In genomic region chr11:90666144-90666757, GRCm38 (mm10) we compare ENCODE assay signal across 11 mouse cellular contexts. TPM values are rescaled to one million over a fixed set of nuclear protein-coding genes. Genes with fewer than 3 reads are reported as not detected.
DNase-seq lines count a peak whose midpoint lies in the region; ATAC-seq and TF ChIP-seq lines count a peak whose summit lies in the region.
"Had no signal": no experiment of that assay in that cellular context is flagged by ENCODE, and none has a peak within 500 bp of the region (broad histone marks: within the 10 kb centered on the region; RNA-seq: fewer than 3 reads in every experiment).

No protein-coding gene starts in this region.

- no peak overlapping the region for H3K4me2 ChIP-seq in kidney, embryonic 16.5 days (replicated peaks; ENCODE audit: low read depth, low read length)
- no peak overlapping the region for H3K4me2 ChIP-seq in intestine, embryonic 14.5 days (ENCODE audit: low read length)
- peak overlapping the region; percentile 27 for H3K4me2 ChIP-seq in liver, postnatal 0 days (ENCODE audit: low read depth, low read length)

- TF ChIP-seq CTCF in cortical plate, adult 2 months (IDR thresholded peaks at IDR 0.05; ENCODE audit: extremely low read depth, insufficient read depth, low read length) = no peak
- no peak for TF ChIP-seq CTCF in liver, postnatal 0 days (IDR thresholded peaks at IDR 0.05; ENCODE audit: low read depth)

- H3K4me3 ChIP-seq in kidney, embryonic 16.5 days (ENCODE audit: low read length) = no peak overlapping the region
- no peak overlapping the region for H3K4me3 ChIP-seq in cortical plate, adult 2 months (ENCODE audit: insufficient read depth, low read length)
- H3K4me3 ChIP-seq in intestine, embryonic 14.5 days (ENCODE audit: low read depth, low read length) = no peak overlapping the region
- H3K4me3 ChIP-seq in liver, postnatal 0 days (ENCODE audit: low read depth, low read length) = no peak overlapping the region
- H3K4me3 ChIP-seq: heart, adult 2 months had no signal

- no peak overlapping the region for H3K9ac ChIP-seq in kidney, embryonic 16.5 days (replicated peaks; ENCODE audit: low read length)
- no peak overlapping the region for H3K9ac ChIP-seq in intestine, embryonic 14.5 days (ENCODE audit: low read length)
- no peak overlapping the region; the same call in 1 of the 2 replicates for H3K9ac ChIP-seq in liver, postnatal 0 days (replicated peaks)

- WGBS in kidney, embryonic 16.5 days = 66% methylated on average over 3 of the region's 3 CpGs
- 47% methylated on average over 3 of the region's 3 CpGs for WGBS in intestine, embryonic 14.5 days
- 25% methylated on average over 3 of the region's 3 CpGs for WGBS in liver, postnatal 0 days (ENCODE audit: insufficient replicate concordance)

- H3K27me3 ChIP-seq in kidney, embryonic 16.5 days (ENCODE audit: insufficient read depth, low read length) = no peaks in the 10 kb centered on the region
- no peaks in the 10 kb centered on the region for H3K27me3 ChIP-seq in intestine, embryonic 14.5 days (replicated peaks; ENCODE audit: control insufficient read depth, insufficient read depth, low read length)
- H3K27me3 ChIP-seq in liver, postnatal 0 days (ENCODE audit: insufficient read depth, low read length) = no peaks in the 10 kb centered on the region

- no peak for DNase-seq in kidney, adult 9 months
- DNase-seq in intestine, embryonic 14.5 days (ENCODE audit: low spot score) = no peak
- DNase-seq in liver, postnatal 0 days = no peak
- DNase-seq in cerebellum, adult 8-10 months = no peak
- DNase-seq in layer of hippocampus, adult 8-10 months (ENCODE audit: low spot score in 2 of 2) = no peak
- DNase-seq: adrenal gland, postnatal 25 days; heart, adult 2 months; retina, postnatal 1 day; thymus, adult 2 months had no signal

- ATAC-seq in kidney, embryonic 16.5 days (ENCODE audit: low FRiP score, low TSS enrichment) = 0 out of 2 replicates have a peak, but pooled peaks have one; percentile 40
- peak; percentile 42; the same call in 1 of the 2 replicates for ATAC-seq in intestine, embryonic 14.5 days (replicated peaks; ENCODE audit: low FRiP score, low TSS enrichment, low read depth)
- no peak for ATAC-seq in liver, postnatal 0 days

- H3K9me3 ChIP-seq in kidney, embryonic 16.5 days (ENCODE audit: low read length) = no peaks in the 10 kb centered on the region
- no peaks in the 10 kb centered on the region for H3K9me3 ChIP-seq in intestine, embryonic 14.5 days (ENCODE audit: control insufficient read depth, low read length)
- H3K9me3 ChIP-seq in liver, postnatal 0 days (ENCODE audit: low read length) = no peaks in the 10 kb centered on the region

- TF ChIP-seq EP300 in liver, postnatal 0 days (IDR thresholded peaks at IDR 0.05; ENCODE audit: low read depth) = no peak

- peaks cover 5% of the 10 kb centered on the region; the same call in 1 of the 2 replicates for H3K36me3 ChIP-seq in kidney, embryonic 16.5 days (ENCODE audit: insufficient read depth, low read length)
- H3K36me3 ChIP-seq in intestine, embryonic 14.5 days (ENCODE audit: control insufficient read depth, insufficient read depth, low read length) = 0 out of 2 replicates have a peak, but pooled peaks cover 3% of the 10 kb centered on the region
- peaks cover 20% of the 10 kb centered on the region; the same call in 1 of the 2 replicates for H3K36me3 ChIP-seq in liver, postnatal 0 days (replicated peaks; ENCODE audit: insufficient read depth, low read length)

- TF ChIP-seq POLR2A in cortical plate, adult 2 months (IDR thresholded peaks at IDR 0.05; ENCODE audit: extremely low read depth, insufficient read depth, low read length) = no peak

- H3K27ac ChIP-seq in kidney, embryonic 16.5 days (ENCODE audit: low read length) = peak overlapping the region; percentile 77; the same call in 1 of the 2 replicates
- peak overlapping the region; percentile 35; the same call in 1 of the 2 replicates for H3K27ac ChIP-seq in cortical plate, adult 2 months (ENCODE audit: insufficient read depth, low read length)
- peak overlapping the region; percentile 68 for H3K27ac ChIP-seq in intestine, embryonic 14.5 days (ENCODE audit: low read depth)
- peak overlapping the region; percentile 91 for H3K27ac ChIP-seq in liver, postnatal 0 days (ENCODE audit: low read depth)
- H3K27ac ChIP-seq: heart, adult 2 months had no signal

- H3K4me1 ChIP-seq in kidney, embryonic 16.5 days (ENCODE audit: insufficient read depth, low read length) = peaks cover 36% of the 10 kb centered on the region
- no peaks in the 10 kb centered on the region; the same call in 1 of the 2 replicates for H3K4me1 ChIP-seq in cortical plate, adult 2 months (ENCODE audit: control insufficient read depth, insufficient read depth, low read length)
- peaks cover 31% of the 10 kb centered on the region for H3K4me1 ChIP-seq in intestine, embryonic 14.5 days (replicated peaks; ENCODE audit: control insufficient read depth, insufficient read depth, low read length)
- H3K4me1 ChIP-seq in liver, postnatal 0 days (ENCODE audit: insufficient read depth) = peaks cover 44% of the 10 kb centered on the region

RNA-seq across cellular contexts. Expression of gene Tom1l1, which starts 21.9 kb away (rescaled TPM):
- 33.9 and 36.1 TPM in 2 replicates for polyA plus RNA-seq in kidney, embryonic 16.5 days (2015; fragmentation: Nextera tagmentation; extraction: Ambion mirVana)
- polyA plus RNA-seq in cortical plate, adult 2 months (2012; rRNA removed) = 20.8 and 23.6 TPM in 2 replicates
- 42.2 and 46.1 TPM in 2 replicates for polyA plus RNA-seq in intestine, embryonic 14.5 days (2014; fragmentation: Nextera tagmentation; extraction: Ambion mirVana)
- polyA plus RNA-seq in liver, postnatal 0 days (2015; fragmentation: Nextera tagmentation; extraction: Ambion mirVana) = 24.0 and 24.6 TPM in 2 replicates
- 10 to 100 TPM; 21.5 to 26.9 (median 22.9) TPM for total RNA-seq in layer of hippocampus, adult 8-10 months (2022)

RNA-seq across cellular contexts. Expression of gene Cox11, which starts 28.3 kb away (rescaled TPM):
- polyA plus RNA-seq in kidney, embryonic 16.5 days (2015; fragmentation: Nextera tagmentation; extraction: Ambion mirVana) = 36.6 and 37.9 TPM in 2 replicates
- 23.5 and 25.6 TPM in 2 replicates for polyA plus RNA-seq in cortical plate, adult 2 months (2012; rRNA removed)
- polyA plus RNA-seq in intestine, embryonic 14.5 days (2014; fragmentation: Nextera tagmentation; extraction: Ambion mirVana) = 24.8 and 25.9 TPM in 2 replicates
- polyA plus RNA-seq in liver, postnatal 0 days (2015; fragmentation: Nextera tagmentation; extraction: Ambion mirVana) = 16.3 and 22.5 TPM in 2 replicates
- total RNA-seq in layer of hippocampus, adult 8-10 months (2022) = 10 to 100 TPM; 22.7 to 29.0 (median 26.8) TPM

RNA-seq across cellular contexts. Expression of gene Stxbp4, which starts 28.4 kb away (rescaled TPM):
- 23.3 and 29.4 TPM in 2 replicates for polyA plus RNA-seq in kidney, embryonic 16.5 days (2015; fragmentation: Nextera tagmentation; extraction: Ambion mirVana)
- 8.8 and 9.1 TPM in 2 replicates for polyA plus RNA-seq in cortical plate, adult 2 months (2012; rRNA removed)
- 18.7 and 23.5 TPM in 2 replicates for polyA plus RNA-seq in intestine, embryonic 14.5 days (2014; fragmentation: Nextera tagmentation; extraction: Ambion mirVana)
- 1.3 and 1.9 TPM in 2 replicates for polyA plus RNA-seq in liver, postnatal 0 days (2015; fragmentation: Nextera tagmentation; extraction: Ambion mirVana)
- 10 to 100 TPM; 12.6 to 20.2 (median 15.5) TPM for total RNA-seq in layer of hippocampus, adult 8-10 months (2022)

Comparison
In these comparisons a context has a peak if more than half of its experiments do, and no peak if none do; other contexts are left out.
1. H3K27ac ChIP-seq: peak in every context shown above with its lines; median percentile 91 in liver, postnatal 0 days; 77 in kidney, embryonic 16.5 days; 68 in intestine, embryonic 14.5 days; 35 in cortical plate, adult 2 months.